Mouse (Mus musculus) MEL (cell line): ENCODE results near the gene C1ql4. TPM values are rescaled to one million over a fixed set of nuclear protein-coding genes. Genes with fewer than 3 reads are reported as not detected.

ENCODE experiments used
- DNase-seq: peaks from one replicate; pipeline ENCODE4 v3.0.0; 2011; ENCODE audit warnings: low read depth, low spot score
- H3K27ac ChIP-seq: 2 replicates; pipeline ENCODE4 v1.5.1; 2012; ENCODE audit warnings: low read depth, mild to moderate bottlenecking, control low read depth, low read length, moderate library complexity; ENCODE audit not compliant: control insufficient read depth
- H3K27me3 ChIP-seq, 2 experiments: fragments of 150-350 bp in 1 of 2; sonication (generic) in 1 of 2; 2 replicates each; pipeline ENCODE4 v1.6.1; 2012; ENCODE audit warnings: low read length in 2 of 2, mild to moderate bottlenecking in 2 of 2, improper control_type of control experiment in 1 of 2, moderate library complexity in 1 of 2; ENCODE audit not compliant: insufficient read depth in 2 of 2, control insufficient read depth in 1 of 2
- H3K36me3 ChIP-seq, 2 experiments: 2 replicates each; pipeline ENCODE4 v1.6.1; 2012 to 2014; ENCODE audit warnings: low read length in 2 of 2, improper control_type of control experiment in 1 of 2, inconsistent platforms in 1 of 2, mild to moderate bottlenecking in 1 of 2; ENCODE audit not compliant: insufficient read depth in 2 of 2, control insufficient read depth in 1 of 2
- H3K4me1 ChIP-seq, 2 experiments: fragments of 150-350 bp in 1 of 2; sonication (generic) in 1 of 2; 2 replicates each; pipeline ENCODE4 v1.6.1; 2012; ENCODE audit warnings: low read length in 2 of 2, improper control_type of control experiment in 1 of 2, mild to moderate bottlenecking in 1 of 2; ENCODE audit not compliant: insufficient read depth in 2 of 2, control insufficient read depth in 1 of 2
- H3K4me3 ChIP-seq, 2 experiments: fragments of 150-350 bp in 1 of 2; sonication (generic) in 1 of 2; 2 replicates each; pipeline ENCODE4 v1.5.1; 2012; ENCODE audit warnings: low read depth in 2 of 2, low read length in 2 of 2, mild to moderate bottlenecking in 2 of 2, moderate library complexity in 2 of 2, control low read depth in 1 of 2, improper control_type of control experiment in 1 of 2; ENCODE audit not compliant: control insufficient read depth in 1 of 2, insufficient read depth in 1 of 2
- H3K79me2 ChIP-seq: 2 replicates; pipeline ENCODE4 v1.6.1; 2012; ENCODE audit warnings: mild to moderate bottlenecking, low read length, moderate library complexity; ENCODE audit not compliant: control insufficient read depth, poor library complexity, insufficient read depth
- H3K9ac ChIP-seq: 2 replicates; pipeline ENCODE4 v1.6.1; 2012; ENCODE audit warnings: low read depth, mild to moderate bottlenecking, control low read depth, low read length, moderate library complexity; ENCODE audit not compliant: control insufficient read depth, poor library complexity, severe bottlenecking
- H3K9me3 ChIP-seq: fragments of 150-350 bp; sonication (generic); replicated peaks from 2 replicates; pipeline ENCODE4 v1.6.1; 2012; ENCODE audit warnings: mild to moderate bottlenecking, low read length, improper control_type of control experiment, moderate library complexity; ENCODE audit not compliant: insufficient read depth
- CTCF ChIP-seq, 3 experiments: IDR thresholded peaks in 2 of 3; conservative IDR thresholded peaks in 1 of 3; 2 replicates each; pipeline ENCODE4 v1.5.1; 2011 to 2012; ENCODE audit warnings: low read length in 3 of 3, low read depth in 2 of 3, mild to moderate bottlenecking in 2 of 3, improper control_type of control experiment in 1 of 3, inconsistent platforms in 1 of 3, mixed read lengths in 1 of 3, moderate library complexity in 1 of 3; ENCODE audit not compliant: control insufficient read depth in 1 of 3, insufficient read depth in 1 of 3, poor library complexity in 1 of 3, severe bottlenecking in 1 of 3
- E2F4 ChIP-seq: IDR thresholded peaks from 2 replicates; pipeline ENCODE4 v1.6.1; 2011; ENCODE audit warnings: low read depth, low read length, improper control_type of control experiment, borderline replicate concordance
- ELF1 ChIP-seq: IDR thresholded peaks from 2 replicates; pipeline ENCODE4 v1.6.1; 2014; ENCODE audit warnings: low read depth, mild to moderate bottlenecking, inconsistent platforms, low read length, improper control_type of control experiment, moderate library complexity
- EP300 ChIP-seq, 2 experiments: IDR thresholded peaks; 2 replicates each; pipeline ENCODE4 v1.6.1; 2011; ENCODE audit warnings: improper control_type of control experiment in 2 of 2, low read length in 2 of 2, low read depth in 1 of 2, mild to moderate bottlenecking in 1 of 2
- ETS1 ChIP-seq: IDR thresholded peaks from 2 replicates; pipeline ENCODE4 v1.6.1; 2012; ENCODE audit warnings: low read depth, mild to moderate bottlenecking, inconsistent platforms, low read length, improper control_type of control experiment, moderate library complexity
- GABPA ChIP-seq: IDR thresholded peaks from 2 replicates; pipeline ENCODE4 v1.6.1; 2012; ENCODE audit warnings: low read depth, mild to moderate bottlenecking, inconsistent platforms, low read length, improper control_type of control experiment, moderate library complexity
- GATA1 ChIP-seq: IDR thresholded peaks from 2 replicates; pipeline ENCODE4 v1.6.1; 2011; ENCODE audit warnings: low read depth, low read length, improper control_type of control experiment
- HCFC1 ChIP-seq: IDR thresholded peaks from 2 replicates; pipeline ENCODE4 v1.6.1; 2012; ENCODE audit warnings: low read depth, mild to moderate bottlenecking, inconsistent platforms, low read length, improper control_type of control experiment, moderate library complexity
- MAX ChIP-seq: IDR thresholded peaks from 2 replicates; pipeline ENCODE4 v1.6.1; 2011; ENCODE audit warnings: low read length, improper control_type of control experiment
- MXI1 ChIP-seq: IDR thresholded peaks from 2 replicates; pipeline ENCODE4 v1.6.1; 2011; ENCODE audit warnings: mild to moderate bottlenecking, low read depth, low read length, improper control_type of control experiment
- MYC ChIP-seq: IDR thresholded peaks from 2 replicates; pipeline ENCODE4 v1.6.1; 2011; ENCODE audit warnings: low read depth, mild to moderate bottlenecking, low read length, improper control_type of control experiment, moderate library complexity
- NELFE ChIP-seq: IDR thresholded peaks from 2 replicates; pipeline ENCODE4 v1.6.1; 2011; ENCODE audit warnings: low read depth, low read length, improper control_type of control experiment
- NRF1 ChIP-seq: IDR thresholded peaks from 2 replicates; pipeline ENCODE4 v1.6.1; 2014; ENCODE audit warnings: low read depth, mild to moderate bottlenecking, inconsistent platforms, low read length, improper control_type of control experiment, moderate library complexity; ENCODE audit not compliant: poor library complexity, insufficient read depth, severe bottlenecking
- POLR2AphosphoS2 ChIP-seq: IDR thresholded peaks from 2 replicates; pipeline ENCODE4 v1.6.1; 2011; ENCODE audit warnings: low read length, improper control_type of control experiment
- POLR2AphosphoS5 ChIP-seq: IDR thresholded peaks from 2 replicates; pipeline ENCODE4 v1.6.1; 2012; ENCODE audit warnings: low read depth, borderline replicate concordance, mild to moderate bottlenecking, inconsistent platforms, low read length, moderate library complexity, mixed read lengths
- RAD21 ChIP-seq: IDR thresholded peaks from 2 replicates; pipeline ENCODE4 v1.6.1; 2011; ENCODE audit warnings: mild to moderate bottlenecking, low read depth, low read length, improper control_type of control experiment
- SIN3A ChIP-seq: IDR thresholded peaks from 2 replicates; pipeline ENCODE4 v1.6.1; 2012; ENCODE audit warnings: low read length, improper control_type of control experiment, inconsistent platforms
- SMC3 ChIP-seq: IDR thresholded peaks from 2 replicates; pipeline ENCODE4 v1.6.1; 2011; ENCODE audit warnings: low read depth, low read length, improper control_type of control experiment
- TBP ChIP-seq: IDR thresholded peaks from 2 replicates; pipeline ENCODE4 v1.8.0; 2011; ENCODE audit warnings: low read depth, low read length, improper control_type of control experiment
- TCF12 ChIP-seq: IDR thresholded peaks from 2 replicates; pipeline ENCODE4 v1.6.1; 2014; ENCODE audit warnings: low read depth, mild to moderate bottlenecking, inconsistent platforms, low read length, improper control_type of control experiment, moderate library complexity
- UBTF ChIP-seq: IDR thresholded peaks from 2 replicates; pipeline ENCODE4 v1.6.1; 2012; ENCODE audit warnings: low read depth, mild to moderate bottlenecking, inconsistent platforms, low read length, improper control_type of control experiment, moderate library complexity, borderline replicate concordance; ENCODE audit not compliant: insufficient read depth
- USF1 ChIP-seq: IDR thresholded peaks from 2 replicates; pipeline ENCODE4 v1.6.1; 2014; ENCODE audit warnings: low read depth, mild to moderate bottlenecking, inconsistent platforms, low read length, improper control_type of control experiment, moderate library complexity
- USF2 ChIP-seq, 2 experiments: IDR thresholded peaks; 2 replicates each; pipeline ENCODE4 v1.6.1; 2011 to 2012; ENCODE audit warnings: improper control_type of control experiment in 2 of 2, low read length in 2 of 2, borderline replicate concordance in 1 of 2, inconsistent platforms in 1 of 2, low read depth in 1 of 2, mild to moderate bottlenecking in 1 of 2; ENCODE audit not compliant: insufficient read depth in 1 of 2
- ZKSCAN1 ChIP-seq: IDR thresholded peaks from 2 replicates; pipeline ENCODE4 v1.6.1; 2012; ENCODE audit warnings: low read depth, mild to moderate bottlenecking, inconsistent platforms, low read length, improper control_type of control experiment, moderate library complexity
- ZMIZ1 ChIP-seq: IDR thresholded peaks from 2 replicates; pipeline ENCODE4 v1.6.1; 2012; ENCODE audit warnings: low read depth, mild to moderate bottlenecking, inconsistent platforms, low read length, improper control_type of control experiment, moderate library complexity
- polyA plus RNA-seq, 2 experiments: library from polyadenylated mRNA; stranded (reverse) in 1 of 2; unstranded in 1 of 2; fragments of >175 nt in 1 of 2; fragments of >200 nt in 1 of 2; gene quantifications; 2 replicates each; pipeline versions ENCODE4 v1.2.1 to v1.2.4; 2012; ENCODE audit warnings: low replicate concordance in 2 of 2, low read depth in 1 of 2; ENCODE audit not compliant: insufficient read length in 2 of 2, insufficient read depth in 1 of 2, missing spikeins in 1 of 2
- total RNA-seq: library from RNA; depleted of rRNA; stranded (reverse); fragments of 300-350 nt; gene quantifications from 2 replicates; pipeline ENCODE4 v1.2.3, GENCODE M21; 2012

Gene C1ql4
- total and polyA plus RNA-seq, 3 experiments = 0.08 to 0.15 TPM; not detected in 1

- TF ChIP-seq USF1 = no peak
- peak; percentile 25 for TF ChIP-seq RAD21
- TF ChIP-seq NRF1 = no peak
- TF ChIP-seq TCF12 = no peak
- no peak for TF ChIP-seq GABPA
- TF ChIP-seq USF2 (IDR thresholded peaks at IDR 0.05; ENCODE audit: borderline replicate concordance in 1 of 2, insufficient read depth in 1 of 2, low read depth in 1 of 2, low read length in 2 of 2) = no peak
- no peak for TF ChIP-seq ZMIZ1
- TF ChIP-seq ELF1 = no peak
- TF ChIP-seq E2F4 = no peak
- no peak for TF ChIP-seq MAX
- TF ChIP-seq TBP = 0 out of 2 replicates have a peak, but pooled peaks have one; percentile 14
Observed at GRCm38 (mm10) chr15:99093291-99094258, 6.0 kb upstream of the C1ql4 start (continued).

GRCm38 (mm10) chr15:99092870-99093269, 5.3 kb upstream of the C1ql4 start, which contains the start of gene Dnajc22:
TSS of gene Dnajc22 (plus strand) at chr15:99093170.
- peaks cover 1% of the 10 kb centered on the region; the same call in 1 of the 2 replicates for H3K79me2 ChIP-seq
- peak within 1 kb of the TSS; percentile 79 for H3K9ac ChIP-seq
- H3K9me3 ChIP-seq = no peaks in the 10 kb centered on the region
- H3K27me3 ChIP-seq = no peaks in the 10 kb centered on the region
- no peak for TF ChIP-seq EP300 (IDR thresholded peaks at IDR 0.05; ENCODE audit: low read depth in 1 of 2, low read length in 2 of 2)
- no peak for TF ChIP-seq SIN3A
- TF ChIP-seq MAX = no peak
- no peak for TF ChIP-seq ETS1
- TF ChIP-seq NRF1 = no peak
- no peak for TF ChIP-seq ZKSCAN1
- no peak for TF ChIP-seq POLR2AphosphoS2
- TF ChIP-seq RAD21 = no peak
- no peak for TF ChIP-seq CTCF (IDR thresholded peaks at IDR 0.05 in 2 of 3, conservative IDR thresholded peaks at IDR 0.05 in 1 of 3; ENCODE audit: control insufficient read depth in 1 of 3, insufficient read depth in 1 of 3, low read depth in 2 of 3, low read length in 3 of 3, poor library complexity in 1 of 3, severe bottlenecking in 1 of 3)
- no peak for TF ChIP-seq UBTF
- no peak for TF ChIP-seq GATA1
- TF ChIP-seq E2F4 = no peak
- no peak for TF ChIP-seq NELFE
- TF ChIP-seq HCFC1 = no peak
- no peak for TF ChIP-seq TCF12
- no peak for TF ChIP-seq ELF1
- no peak for TF ChIP-seq POLR2AphosphoS5
- TF ChIP-seq SMC3 = no peak
- TF ChIP-seq MYC = no peak
- TF ChIP-seq MXI1 = no peak
- peak; percentile 70 for DNase-seq
- H3K36me3 ChIP-seq = peaks cover 0 to 7% of the 10 kb centered on the region in 2 experiments; a peak in 2 of 4 replicates
- H3K4me3 ChIP-seq = peak within 1 kb of the TSS; percentile 83 to 98
- peak within 1 kb of the TSS; percentile 40 for H3K27ac ChIP-seq
- H3K4me1 ChIP-seq = peaks cover 0 to 8% of the 10 kb centered on the region in 2 experiments; a peak in 2 of 4 replicates
